Mouse (Mus musculus) cortical plate, adult 2 months (tissue): ENCODE measurements at regions not wholly inside any gene's neighbourhood (a gene's known extent, or its start where the extent isn't known, plus 50 kb on each side); places are given as distances from the start of the nearest gene placed in this dataset.

ENCODE experiments used
- H3K27ac ChIP-seq: fragments of 200-500 bp; 2 replicates; pipeline ENCODE4 v1.5.1; 2012; ENCODE audit warnings: low read length, control low read depth, inconsistent platforms; ENCODE audit not compliant: insufficient read depth
- H3K4me1 ChIP-seq: fragments of 200-500 bp; 2 replicates; pipeline ENCODE4 v1.6.1; 2011; ENCODE audit warnings: low read length; ENCODE audit not compliant: control insufficient read depth, insufficient read depth
- H3K4me3 ChIP-seq: fragments of 200-500 bp; 2 replicates; pipeline ENCODE4 v1.5.1; 2011; ENCODE audit warnings: mild to moderate bottlenecking, low read length, control low read depth; ENCODE audit not compliant: insufficient read depth
- CTCF ChIP-seq: fragments of 200-500 bp; IDR thresholded peaks from 2 replicates; pipeline ENCODE4 v1.5.1; 2011; ENCODE audit warnings: mild to moderate bottlenecking, control low read depth, low read length; ENCODE audit not compliant: insufficient read depth; ENCODE audit errors: extremely low read depth
- POLR2A ChIP-seq: fragments of 200-500 bp; IDR thresholded peaks from 2 replicates; pipeline ENCODE4 v1.6.1; 2011; ENCODE audit warnings: mild to moderate bottlenecking, low read length, control low read depth; ENCODE audit not compliant: insufficient read depth; ENCODE audit errors: extremely low read depth

DNA sequence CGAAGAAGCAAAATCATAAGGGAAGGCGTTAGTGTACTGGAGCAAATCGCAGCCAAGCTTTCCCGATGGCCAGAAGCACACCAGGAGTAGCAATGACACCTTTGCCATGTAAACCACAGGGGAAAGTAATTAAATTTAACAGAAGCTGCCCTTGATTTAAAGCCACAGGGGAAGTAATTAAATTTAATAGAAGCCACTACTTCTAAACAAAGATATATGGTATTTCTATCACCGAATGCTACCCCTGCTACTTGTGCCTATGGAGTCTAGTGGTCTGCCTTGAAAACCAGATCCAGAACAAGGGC, 240.9 kb downstream of the Ttll7 start:
- no peaks in the 10 kb centered on the region for H3K4me1 ChIP-seq
- TF ChIP-seq POLR2A: no peak
- H3K4me3 ChIP-seq: no peak overlapping the region
- H3K27ac ChIP-seq: no peak overlapping the region

DNA sequence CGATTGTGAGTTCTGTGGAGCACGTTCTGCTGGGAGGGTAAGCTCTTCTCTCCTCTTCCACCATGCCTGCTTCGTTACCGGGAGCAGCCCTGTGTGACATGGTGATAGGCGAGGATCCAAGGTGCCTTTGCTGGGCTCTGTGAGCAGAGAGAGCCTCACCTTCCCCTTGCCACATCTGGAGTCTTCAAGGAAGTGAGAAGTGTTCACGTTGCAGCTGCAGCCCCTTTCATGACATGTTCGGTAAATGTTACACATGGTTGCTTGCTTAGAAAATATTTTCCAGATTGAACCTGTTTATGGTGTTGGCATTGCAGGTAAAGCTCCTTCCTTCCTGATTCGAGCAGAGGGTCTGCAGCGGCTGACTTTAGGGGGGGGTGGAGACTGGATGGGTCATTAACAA, 244.0 kb downstream of the Ttll7 start:
- H3K4me1 ChIP-seq: no peaks in the 10 kb centered on the region
- no peak overlapping the region for H3K27ac ChIP-seq
- no peak for TF ChIP-seq CTCF
- no peak for TF ChIP-seq POLR2A
- H3K4me3 ChIP-seq: no peak overlapping the region

GRCm38 (mm10) chr3:147098065-147098580, 246.0 kb downstream of the Ttll7 start:
- TF ChIP-seq CTCF (no peak), POLR2A (no peak)
- Histone ChIP-seq H3K27ac (no peak overlapping the region), H3K4me1 (no peaks in the 10 kb centered on the region), H3K4me3 (no peak overlapping the region)

GRCm38 (mm10) chr3:147098611-147099010, 246.4 kb downstream of the Ttll7 start:
- H3K4me1 ChIP-seq: no peaks in the 10 kb centered on the region
- no peak overlapping the region for H3K4me3 ChIP-seq
- no peak overlapping the region for H3K27ac ChIP-seq
- TF ChIP-seq CTCF (no peak), POLR2A (no peak)

DNA sequence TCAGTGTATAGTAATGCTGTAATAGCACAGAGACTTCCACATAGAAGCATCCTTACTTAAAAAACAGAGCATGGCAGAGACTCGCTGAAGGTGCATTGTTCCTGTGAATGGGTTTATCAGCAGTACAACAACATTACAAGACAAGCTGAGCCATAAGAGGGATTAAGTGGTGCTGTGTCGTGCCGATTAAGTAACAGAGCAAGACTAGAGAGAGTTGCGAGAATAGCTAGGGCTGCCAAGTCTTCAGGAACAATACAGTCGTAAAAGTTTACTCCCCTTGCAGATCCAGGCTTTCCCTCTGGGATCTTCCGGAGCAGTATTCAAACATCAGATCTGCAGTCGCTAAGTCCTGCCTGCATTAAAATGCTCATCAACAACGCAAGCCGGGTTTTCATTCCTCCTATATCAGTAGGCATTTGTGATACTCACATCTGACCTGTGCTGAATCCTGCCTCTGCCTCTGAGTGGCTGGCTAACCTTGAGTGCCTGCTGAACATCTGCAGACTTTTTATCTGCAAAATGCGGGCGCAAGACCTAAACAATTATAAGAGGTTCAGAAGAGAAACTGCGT, 247.1 kb downstream of the Ttll7 start:
- no peak overlapping the region for H3K4me3 ChIP-seq
- TF ChIP-seq POLR2A (no peak), CTCF (no peak)
- no peak overlapping the region for H3K27ac ChIP-seq
- H3K4me1 ChIP-seq: no peaks in the 10 kb centered on the region

DNA sequence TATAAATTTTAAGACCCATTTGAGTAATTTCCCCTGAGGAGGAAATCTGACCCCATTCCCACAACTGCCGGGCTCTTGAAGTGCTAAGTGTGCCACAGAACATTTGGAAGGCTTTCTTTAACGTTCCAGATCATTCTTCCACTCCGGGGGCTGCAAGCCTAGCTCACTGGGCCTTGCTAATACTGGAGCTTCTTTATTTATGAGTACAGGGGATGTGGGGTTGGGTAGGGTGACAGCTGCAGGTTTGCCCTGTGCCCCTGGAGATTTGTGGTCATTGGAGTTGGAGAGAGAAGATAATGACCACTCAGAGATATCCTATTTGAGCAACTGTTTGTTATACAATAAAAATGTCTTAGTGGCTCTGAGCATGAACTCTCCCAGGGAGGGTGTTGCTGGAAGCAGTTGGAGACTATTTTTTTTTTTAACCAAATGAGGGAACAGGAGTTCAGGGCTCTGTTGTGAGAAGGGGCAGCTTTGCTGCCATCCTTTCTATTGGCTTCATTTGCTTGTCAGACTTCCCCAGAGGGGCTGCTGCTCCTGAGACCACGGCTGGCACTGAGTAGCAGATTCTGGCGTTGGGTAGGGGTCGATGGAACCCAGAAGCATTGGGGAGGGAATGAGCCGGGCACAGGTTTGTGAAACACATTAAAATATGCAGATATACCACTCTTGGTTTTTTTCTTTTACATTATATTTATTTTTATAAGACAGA, 249.0 kb downstream of the Ttll7 start:
- no peak overlapping the region for H3K27ac ChIP-seq
- no peak overlapping the region for H3K4me3 ChIP-seq
- no peak for TF ChIP-seq CTCF
- no peak for TF ChIP-seq POLR2A
- H3K4me1 ChIP-seq: no peaks in the 10 kb centered on the region

- TF ChIP-seq CTCF: no peak
- TF ChIP-seq POLR2A: no peak
- Histone ChIP-seq H3K4me3 (no peak overlapping the region), H3K4me1 (no peaks in the 10 kb centered on the region), H3K27ac (no peak overlapping the region)
Measured at GRCm38 (mm10) chr3:147101765-147102113, 249.6 kb downstream of the Ttll7 start.

DNA sequence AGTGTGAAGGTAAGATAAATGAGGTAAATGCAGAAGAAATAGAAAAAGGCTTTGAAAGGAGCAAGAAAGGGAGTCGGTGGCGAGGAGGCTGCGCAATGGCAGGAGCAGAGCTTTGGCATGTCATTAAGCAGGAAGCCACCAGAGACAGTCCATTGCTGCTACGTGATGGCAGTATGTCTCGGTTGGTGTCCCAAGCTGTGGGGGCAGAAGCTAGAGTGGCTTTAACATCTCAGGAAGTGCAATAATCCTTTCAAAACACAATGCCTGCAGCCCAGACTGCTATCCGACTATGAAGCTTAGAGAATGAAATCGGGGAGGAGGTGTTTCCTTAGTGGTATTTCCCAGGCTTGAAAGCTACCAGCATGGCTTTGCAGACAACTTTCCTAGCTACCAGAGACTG, 251.3 kb downstream of the Ttll7 start:
- Histone ChIP-seq H3K4me3 (no peak overlapping the region), H3K4me1 (no peaks in the 10 kb centered on the region), H3K27ac (no peak overlapping the region)
- TF ChIP-seq CTCF (no peak), POLR2A (no peak)

DNA sequence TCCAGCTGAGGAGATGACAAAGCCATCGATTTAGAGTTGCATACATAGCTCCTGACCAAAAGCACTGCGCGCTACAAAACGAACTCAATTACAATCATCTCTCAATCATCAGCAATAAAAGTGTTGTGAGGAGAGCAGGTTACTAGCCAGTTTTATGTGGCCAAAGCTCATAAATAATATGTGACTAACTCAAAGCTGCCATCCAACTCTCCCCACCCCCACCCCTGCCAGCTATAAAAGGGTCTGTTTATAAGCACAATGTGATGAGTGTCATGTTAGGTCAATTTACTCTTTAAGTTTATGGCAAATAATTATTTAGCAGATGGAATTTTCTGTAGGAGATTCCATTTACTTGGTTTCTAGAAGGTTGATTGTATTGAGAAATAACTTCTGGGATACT, 265.4 kb downstream of the Ttll7 start:
- H3K4me1 ChIP-seq: no peaks in the 10 kb centered on the region
- H3K4me3 ChIP-seq: no peak overlapping the region
- no peak for TF ChIP-seq POLR2A
- no peak for TF ChIP-seq CTCF
- no peak overlapping the region for H3K27ac ChIP-seq

DNA sequence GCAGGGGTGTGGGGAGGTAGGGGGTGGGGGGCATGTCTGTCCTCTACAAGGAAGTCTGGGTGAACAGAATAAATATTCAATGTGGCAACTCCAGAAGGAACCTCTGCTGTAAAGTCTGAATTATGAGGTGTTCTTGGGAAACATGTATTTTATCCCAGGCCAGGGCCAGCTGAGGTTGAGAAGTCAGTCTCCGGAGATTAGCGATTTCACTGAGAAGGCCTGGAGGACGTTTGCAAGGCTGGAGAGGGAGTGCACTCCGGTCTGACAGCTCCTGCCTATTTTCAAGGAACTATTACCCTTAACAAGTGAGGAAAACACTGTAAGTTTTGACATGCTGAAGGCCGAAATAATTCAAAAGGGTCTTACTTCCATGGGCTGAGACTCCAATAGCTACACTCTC, 265.9 kb downstream of the Ttll7 start:
- TF ChIP-seq POLR2A (no peak), CTCF (no peak)
- Histone ChIP-seq H3K4me1 (no peaks in the 10 kb centered on the region), H3K27ac (no peak overlapping the region), H3K4me3 (no peak overlapping the region)

DNA sequence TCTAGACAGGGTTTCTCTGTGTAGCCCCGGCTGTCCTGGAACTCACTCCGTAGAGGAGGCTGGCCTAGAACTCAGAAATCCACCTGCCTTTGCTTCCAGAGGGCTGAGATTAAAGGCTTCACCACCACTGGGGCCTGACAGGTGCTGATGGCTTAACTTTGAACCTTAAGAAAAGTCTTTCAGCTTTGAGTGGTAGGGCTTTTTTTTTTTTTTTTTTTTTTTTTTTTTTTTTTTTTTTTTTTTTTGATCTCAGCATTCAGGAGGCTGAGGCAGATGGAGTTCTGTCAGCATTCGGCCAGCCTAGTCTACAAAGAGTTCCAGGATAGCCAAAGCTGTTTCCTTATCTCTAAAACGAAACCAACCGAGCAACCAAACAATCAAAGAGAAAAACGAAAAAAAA, 266.5 kb downstream of the Ttll7 start:
- H3K27ac ChIP-seq: no peak overlapping the region
- no peaks in the 10 kb centered on the region for H3K4me1 ChIP-seq
- no peak overlapping the region for H3K4me3 ChIP-seq
- TF ChIP-seq POLR2A (no peak), CTCF (no peak)
